Mouse (Mus musculus) neural tube, embryonic 12.5 days (tissue): ENCODE results near the gene Klk6. TPM values are rescaled to one million over a fixed set of nuclear protein-coding genes. Genes with fewer than 3 reads are reported as not detected.

ENCODE experiments used
- ATAC-seq: fragments of 200-750 bp; cut with Nextera tagmentation; 2 replicates; pipeline ENCODE4 v1.8.0; 2017; ENCODE audit warnings: low read depth, mild to moderate bottlenecking, moderate TSS enrichment, moderate library complexity; ENCODE audit not compliant: low FRiP score
- H3K27ac ChIP-seq: fragments of 300-500 bp; sonication (generic); 2 replicates; pipeline ENCODE4 v1.5.1; 2016
- H3K27me3 ChIP-seq: fragments of 300-500 bp; sonication (generic); replicated peaks from 2 replicates; pipeline ENCODE4 v1.6.1; 2016; ENCODE audit warnings: mild to moderate bottlenecking
- H3K36me3 ChIP-seq: fragments of 300-500 bp; sonication (generic); 2 replicates; pipeline ENCODE4 v1.6.1; 2016; ENCODE audit warnings: mild to moderate bottlenecking
- H3K4me1 ChIP-seq: fragments of 300-500 bp; sonication (generic); 2 replicates; pipeline ENCODE4 v1.6.1; 2016
- H3K4me2 ChIP-seq: fragments of 300-500 bp; sonication (generic); replicated peaks from 2 replicates; pipeline ENCODE4 v1.6.1; 2016; ENCODE audit warnings: mild to moderate bottlenecking
- H3K4me3 ChIP-seq: fragments of 300-500 bp; sonication (generic); 2 replicates; pipeline ENCODE4 v1.5.1; 2016
- H3K9ac ChIP-seq: fragments of 300-500 bp; sonication (generic); 2 replicates; pipeline ENCODE4 v1.6.1; 2016; ENCODE audit warnings: mild to moderate bottlenecking
- H3K9me3 ChIP-seq: fragments of 300-500 bp; sonication (generic); 2 replicates; pipeline ENCODE4 v1.6.1; 2016; ENCODE audit warnings: mild to moderate bottlenecking
- WGBS: fragments of 180-500 bp; shearing (Covaris S2); methylation state at CpG from one replicate; pipeline ENCODE4 v1.1.7; 2016; 5-methylcytosine and 5-hydroxymethylcytosine counted together
- polyA plus RNA-seq: library from polyadenylated mRNA; unstranded; fragments of >200 nt; fragmentation: Nextera tagmentation; extraction: Ambion mirVana; gene quantifications from 2 replicates; pipeline ENCODE4 v1.2.1, GENCODE M21; 2016

Klk6 gene
- polyA plus RNA-seq, 1 experiment from 2014 or later: not detected

DNA sequence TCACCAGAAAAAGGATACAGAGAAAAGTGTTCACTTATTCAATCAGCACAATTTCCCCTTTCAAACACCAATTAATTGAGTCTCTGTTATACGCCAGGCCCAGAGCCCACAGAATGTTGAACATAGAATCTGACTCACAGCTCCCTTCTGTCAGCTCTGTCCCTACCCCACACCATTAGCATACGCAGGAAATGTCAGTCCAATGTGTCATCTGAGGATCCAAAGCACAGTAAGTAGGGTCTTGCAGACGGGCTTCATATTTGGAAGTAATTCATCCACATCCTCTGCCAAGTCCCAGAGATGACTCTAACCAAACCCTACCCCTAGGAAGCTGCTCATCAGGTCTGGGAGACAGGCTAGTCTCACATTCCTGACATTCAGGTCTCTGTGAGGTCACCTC is 36.2 kb upstream of the Klk6 start:
- H3K4me2 ChIP-seq: no peak overlapping the region
- H3K27me3 ChIP-seq: peaks cover 4% of the 10 kb centered on the region; the same call in 1 of the 2 replicates
- 79% methylated on average over 3 of the region's 3 CpGs for WGBS
- no peak overlapping the region for H3K4me3 ChIP-seq
- no peaks in the 10 kb centered on the region for H3K36me3 ChIP-seq
- no peak for ATAC-seq
- H3K4me1 ChIP-seq: no peaks in the 10 kb centered on the region
- H3K27ac ChIP-seq: no peak overlapping the region
- no peak overlapping the region for H3K9ac ChIP-seq
- H3K9me3 ChIP-seq: no peaks in the 10 kb centered on the region

DNA sequence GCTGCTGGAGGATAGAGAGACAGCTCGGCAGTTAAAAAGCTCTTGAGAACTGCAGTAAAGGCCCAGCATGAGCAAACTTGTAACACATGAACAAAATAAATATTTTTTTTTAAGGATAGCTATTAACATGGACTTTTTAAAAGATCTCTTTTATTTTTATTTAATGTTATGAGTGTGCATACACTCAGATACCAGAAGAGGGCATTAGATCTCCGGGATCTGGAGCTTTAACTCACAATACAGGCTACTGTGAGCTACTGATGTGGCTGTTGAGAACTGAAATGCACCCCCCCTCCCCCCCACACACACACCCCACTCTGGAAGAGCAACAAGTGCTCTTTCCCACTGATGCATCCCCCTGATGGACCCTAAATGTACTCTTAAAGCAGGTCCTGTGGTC is 35.0 kb upstream of the Klk6 start:
- no peaks in the 10 kb centered on the region for H3K36me3 ChIP-seq
- H3K9me3 ChIP-seq: no peaks in the 10 kb centered on the region
- no peak overlapping the region for H3K4me2 ChIP-seq
- H3K9ac ChIP-seq: no peak overlapping the region
- WGBS: 79% methylated on average over 2 of the region's 2 CpGs
- H3K27ac ChIP-seq: no peak overlapping the region
- no peak overlapping the region for H3K4me3 ChIP-seq
- H3K27me3 ChIP-seq: no peaks in the 10 kb centered on the region
- no peaks in the 10 kb centered on the region for H3K4me1 ChIP-seq
- no peak for ATAC-seq

DNA sequence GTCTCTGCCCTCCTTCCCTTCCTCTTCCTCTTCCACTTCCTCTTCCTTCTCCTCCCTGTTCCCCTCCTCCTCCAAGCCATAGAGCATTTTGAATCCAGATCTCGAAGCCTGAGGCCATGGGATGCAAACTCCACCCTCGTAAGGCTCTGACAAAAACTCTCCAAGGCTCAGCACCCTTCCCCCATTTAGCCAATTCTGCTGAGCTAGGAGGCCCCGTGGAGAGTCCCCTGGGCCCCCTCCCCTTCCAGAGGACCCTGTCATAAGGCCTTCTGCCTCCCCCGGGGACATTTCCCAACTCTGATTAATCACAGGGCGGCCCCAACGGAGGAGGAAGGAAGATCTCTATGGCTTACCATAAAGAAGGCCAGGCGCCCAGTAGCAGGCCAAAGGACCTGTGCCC is 32.7 kb upstream of the Klk6 start, which contains the start of gene Klk9:
Gene Klk9 (plus strand): TSS at position 301 of the 400 bp plus-strand sequence.
- no peak for ATAC-seq
- H3K9me3 ChIP-seq: no peaks in the 10 kb centered on the region
- peaks cover under 1% of the 10 kb centered on the region for H3K4me1 ChIP-seq
- no peaks in the 10 kb centered on the region for H3K36me3 ChIP-seq
- no peak within 1 kb of the TSS for H3K27ac ChIP-seq
- H3K4me3 ChIP-seq: no peak within 1 kb of the TSS
- H3K27me3 ChIP-seq: peaks cover 11% of the 10 kb centered on the region
- H3K4me2 ChIP-seq: no peak within 1 kb of the TSS
- 77% methylated on average over 7 of the region's 7 CpGs for WGBS
- no peak within 1 kb of the TSS for H3K9ac ChIP-seq

DNA sequence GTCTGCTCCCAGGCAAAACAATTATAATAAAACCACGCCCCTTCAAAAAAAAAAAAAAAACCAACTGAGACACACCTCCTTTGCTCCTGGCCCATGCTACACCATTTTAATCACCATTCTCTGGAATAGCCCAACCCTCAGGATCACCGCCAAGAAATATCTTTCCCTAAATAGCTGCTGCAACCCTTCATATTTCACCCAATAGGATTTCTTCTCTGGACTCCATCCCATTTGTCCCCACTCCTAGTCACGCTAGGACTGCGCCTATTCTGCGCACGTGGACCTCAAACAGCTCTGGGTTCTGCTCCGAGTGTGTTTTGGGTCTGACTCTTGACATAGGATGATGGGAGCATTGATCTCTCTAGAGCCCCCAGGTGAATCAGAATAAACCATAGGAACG is 27.9 kb upstream of the Klk6 start:
- no peak for ATAC-seq
- peaks cover 31% of the 10 kb centered on the region for H3K27me3 ChIP-seq
- no peaks in the 10 kb centered on the region for H3K9me3 ChIP-seq
- peak overlapping the region; percentile 77 for H3K4me2 ChIP-seq
- 5% methylated on average over 8 of the region's 8 CpGs for WGBS
- H3K36me3 ChIP-seq: no peaks in the 10 kb centered on the region
- H3K4me3 ChIP-seq: peak overlapping the region; percentile 39; the same call in 1 of the 2 replicates
- no peak overlapping the region for H3K9ac ChIP-seq
- peaks cover 3% of the 10 kb centered on the region for H3K4me1 ChIP-seq
- no peak overlapping the region for H3K27ac ChIP-seq

DNA sequence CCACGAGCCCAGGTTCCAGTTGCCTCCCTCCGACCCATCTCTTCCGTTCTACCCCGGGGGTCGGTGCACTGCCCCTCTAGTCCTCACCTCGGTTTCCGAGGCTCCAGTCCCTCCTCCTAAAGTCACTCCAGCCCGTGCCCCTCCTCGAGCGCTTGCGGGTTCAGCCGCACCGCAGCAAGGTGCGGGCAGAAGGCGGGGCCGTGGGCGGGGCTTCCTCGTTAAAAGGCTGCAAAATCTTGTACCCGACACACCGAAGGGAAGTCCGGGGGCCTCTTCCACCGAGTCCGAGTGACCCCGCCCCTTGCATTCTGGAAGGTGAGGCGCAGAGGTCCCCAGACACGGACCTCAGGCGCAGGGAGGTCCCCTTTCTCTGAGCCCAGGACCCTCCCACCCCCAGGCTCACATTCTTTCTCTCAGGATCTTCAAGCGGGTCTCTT is 26.9 kb upstream of the Klk6 start, which contains the start of gene Klk8:
Gene Klk8 (plus strand): TSS at position 245 of the 437 bp plus-strand sequence.
- peak within 1 kb of the TSS; percentile 38; the same call in 1 of the 2 replicates for H3K9ac ChIP-seq
- peak; percentile 26; the same call in 1 of the 2 replicates for ATAC-seq
- H3K27me3 ChIP-seq: peaks cover 31% of the 10 kb centered on the region

DNA sequence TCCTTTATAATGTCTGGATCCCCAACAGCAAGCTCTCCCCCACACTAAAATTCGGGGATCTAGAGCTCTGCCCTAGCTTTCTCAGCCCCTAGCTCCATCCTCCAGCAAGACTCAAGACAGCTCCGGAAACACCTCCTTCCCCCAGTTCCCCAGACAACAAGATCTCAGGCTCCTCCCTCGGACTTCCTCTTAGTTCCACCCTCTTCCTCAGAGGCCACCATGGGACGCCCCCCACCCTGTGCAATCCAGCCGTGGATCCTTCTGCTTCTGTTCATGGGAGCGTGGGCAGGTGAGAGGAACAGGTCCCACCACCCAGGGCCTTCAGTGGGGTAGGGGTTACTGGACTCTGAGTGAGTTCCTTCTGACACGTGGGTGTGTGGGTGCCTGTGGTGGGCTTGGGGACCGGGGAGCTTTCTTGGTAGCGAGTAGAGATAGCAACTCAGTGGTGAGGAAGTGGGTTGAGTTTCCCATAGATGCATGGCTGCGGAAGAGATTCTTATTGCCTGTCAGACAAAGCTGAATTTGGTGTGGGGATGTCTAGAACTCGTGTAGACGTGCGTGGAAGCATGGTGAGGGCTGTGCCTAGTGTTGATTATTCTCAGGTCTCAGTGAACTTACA is 26.3 kb upstream of the Klk6 start:
- Histone ChIP-seq H3K4me3 (no peak overlapping the region), H3K9me3 (no peaks in the 10 kb centered on the region), H3K27me3 (peaks cover 31% of the 10 kb centered on the region), H3K36me3 (no peaks in the 10 kb centered on the region), H3K9ac (no peak overlapping the region), H3K4me1 (peaks cover 3% of the 10 kb centered on the region), H3K4me2 (peak overlapping the region; percentile 77), H3K27ac (no peak overlapping the region)
- no peak; the same call in 1 of the 2 replicates for ATAC-seq
- WGBS: 39% methylated on average over 13 of the region's 13 CpGs

More for the DNA sequence above, 26.9 kb upstream of the Klk6 start, which contains the start of gene Klk8:
- H3K4me2 ChIP-seq: peak within 1 kb of the TSS; percentile 77
- peaks cover 3% of the 10 kb centered on the region for H3K4me1 ChIP-seq
- H3K4me3 ChIP-seq: peak within 1 kb of the TSS; percentile 39
- H3K27ac ChIP-seq: no peak within 1 kb of the TSS
- 1% methylated on average over 28 of the region's 28 CpGs for WGBS
- H3K9me3 ChIP-seq: no peaks in the 10 kb centered on the region
- H3K36me3 ChIP-seq: no peaks in the 10 kb centered on the region

DNA sequence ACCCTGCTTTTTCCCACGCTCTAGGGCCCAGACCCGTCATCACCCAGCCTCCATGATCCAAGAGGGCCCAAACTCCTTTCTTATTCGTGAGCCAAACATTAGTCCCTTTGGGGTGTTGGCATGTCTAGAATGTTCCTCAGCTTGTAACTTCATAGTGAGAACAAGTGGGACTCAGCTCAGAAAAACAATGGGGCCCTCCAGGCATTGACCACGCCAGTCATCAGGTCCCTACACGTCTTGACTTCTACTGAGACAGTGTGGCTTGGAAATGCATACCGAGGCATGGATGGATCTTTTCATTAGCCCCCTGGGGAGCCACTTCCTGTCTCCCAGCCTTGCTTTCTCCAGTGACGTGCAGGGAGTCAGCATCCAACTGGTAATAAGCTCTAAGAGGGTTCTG is 24.4 kb upstream of the Klk6 start:
- Histone ChIP-seq H3K4me2 (no peak overlapping the region), H3K4me1 (peaks cover 3% of the 10 kb centered on the region), H3K36me3 (no peaks in the 10 kb centered on the region), H3K4me3 (no peak overlapping the region), H3K27me3 (peaks cover 31% of the 10 kb centered on the region), H3K27ac (no peak overlapping the region), H3K9ac (no peak overlapping the region), H3K9me3 (no peaks in the 10 kb centered on the region)
- ATAC-seq: no peak
- 82% methylated on average over 7 of the region's 7 CpGs for WGBS

DNA sequence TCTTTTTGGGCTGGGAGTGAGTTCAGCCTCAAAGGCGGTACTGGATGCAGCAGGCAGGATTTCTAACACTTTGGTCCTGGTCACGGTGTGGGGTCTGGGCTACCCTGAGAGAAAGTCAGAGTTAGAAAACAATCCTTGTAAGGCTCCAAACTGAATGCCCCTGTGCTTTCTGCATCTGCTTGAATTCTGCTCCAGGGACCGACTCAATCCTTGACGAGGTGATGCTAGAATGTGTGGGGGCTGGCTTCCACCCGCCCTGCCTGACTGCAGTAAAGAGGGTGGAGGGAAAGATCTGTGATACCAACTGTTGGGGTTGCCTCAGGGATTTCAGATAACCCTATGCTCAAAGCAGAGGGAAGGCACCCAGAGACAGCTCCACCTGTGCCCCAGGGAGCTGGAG is 13.3 kb upstream of the Klk6 start, which contains the start of gene Klk7:
Gene Klk7 (plus strand): TSS at position 301 of the 400 bp plus-strand sequence.
- H3K9ac ChIP-seq: no peak within 1 kb of the TSS
- H3K4me2 ChIP-seq: no peak within 1 kb of the TSS
- H3K27me3 ChIP-seq: no peaks in the 10 kb centered on the region
- no peak for ATAC-seq
- H3K27ac ChIP-seq: no peak within 1 kb of the TSS
- 61% methylated on average over 5 of the region's 5 CpGs for WGBS
- no peaks in the 10 kb centered on the region for H3K4me1 ChIP-seq
- H3K36me3 ChIP-seq: no peaks in the 10 kb centered on the region
- no peak within 1 kb of the TSS for H3K4me3 ChIP-seq
- no peaks in the 10 kb centered on the region for H3K9me3 ChIP-seq

DNA sequence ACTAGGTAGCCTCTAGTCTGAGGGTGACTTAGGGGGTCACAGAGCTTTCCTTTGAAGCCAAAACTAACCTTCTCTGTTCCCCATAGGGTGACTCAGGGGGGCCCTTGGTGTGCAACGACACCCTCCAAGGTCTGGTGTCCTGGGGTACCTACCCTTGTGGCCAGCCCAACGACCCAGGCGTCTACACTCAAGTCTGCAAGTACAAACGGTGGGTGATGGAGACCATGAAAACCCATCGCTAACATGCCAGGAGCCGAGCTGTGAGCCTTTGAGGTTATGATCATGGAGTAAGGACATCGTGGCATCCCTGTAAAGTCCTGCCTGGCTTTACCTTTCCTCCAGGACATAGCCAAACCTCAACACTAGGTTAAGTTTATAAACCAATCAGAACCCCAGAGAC is 9.1 kb upstream of the Klk6 start:
- H3K9me3 ChIP-seq: no peaks in the 10 kb centered on the region
- H3K4me1 ChIP-seq: no peaks in the 10 kb centered on the region
- no peak overlapping the region for H3K4me2 ChIP-seq
- H3K27me3 ChIP-seq: no peaks in the 10 kb centered on the region
- no peak for ATAC-seq
- no peak overlapping the region for H3K9ac ChIP-seq
- 83% methylated on average over 7 of the region's 7 CpGs for WGBS
- no peaks in the 10 kb centered on the region for H3K36me3 ChIP-seq
- no peak overlapping the region for H3K27ac ChIP-seq
- no peak overlapping the region for H3K4me3 ChIP-seq

DNA sequence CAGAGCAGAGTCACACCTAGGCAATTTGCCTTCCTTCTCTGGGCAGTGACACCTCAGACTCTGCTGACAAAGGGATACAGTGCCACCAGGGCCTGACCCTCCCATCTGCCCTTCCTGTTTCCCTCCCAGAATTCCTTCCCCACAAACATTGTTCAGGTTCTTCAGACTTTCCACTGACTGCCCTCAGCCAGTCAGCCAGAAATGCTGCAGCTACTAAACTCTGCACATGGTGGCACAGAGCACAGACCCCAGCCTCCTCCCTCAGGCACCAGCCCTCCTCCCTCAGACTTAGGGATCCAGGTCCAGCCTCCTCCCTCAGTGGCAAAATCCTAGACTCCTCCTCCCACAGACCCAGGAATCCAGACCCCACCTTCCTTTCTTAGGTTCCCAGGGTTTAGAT is 7.6 kb upstream of the Klk6 start:
- H3K27ac ChIP-seq: no peak overlapping the region
- H3K36me3 ChIP-seq: no peaks in the 10 kb centered on the region
- no peak overlapping the region for H3K4me2 ChIP-seq
- H3K4me3 ChIP-seq: no peak overlapping the region
- H3K9ac ChIP-seq: no peak overlapping the region
- no peaks in the 10 kb centered on the region for H3K27me3 ChIP-seq
- H3K9me3 ChIP-seq: no peaks in the 10 kb centered on the region
- H3K4me1 ChIP-seq: no peaks in the 10 kb centered on the region
- ATAC-seq: no peak

DNA sequence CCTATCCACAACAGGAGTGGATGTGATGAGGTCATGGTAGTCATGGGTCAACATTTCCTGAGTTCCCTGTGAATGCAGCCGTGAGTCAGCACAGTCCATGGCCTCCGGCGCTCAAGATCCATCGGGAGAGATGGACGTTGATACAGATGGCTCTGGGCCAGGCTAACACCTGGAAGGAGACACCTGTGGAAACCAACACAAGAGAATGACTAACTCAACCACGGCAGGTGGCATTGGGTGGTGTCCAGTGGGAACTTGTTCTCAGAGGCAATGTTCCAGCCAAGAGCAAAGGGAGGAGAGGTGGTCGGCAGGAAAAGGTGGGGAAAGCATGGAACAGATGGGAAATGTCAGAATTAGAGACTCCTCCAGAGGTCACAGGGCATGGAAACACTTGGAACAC is 2.7 kb upstream of the Klk6 start:
- no peaks in the 10 kb centered on the region for H3K36me3 ChIP-seq
- no peak overlapping the region for H3K9ac ChIP-seq
- no peak overlapping the region for H3K27ac ChIP-seq
- no peaks in the 10 kb centered on the region for H3K9me3 ChIP-seq
- H3K4me2 ChIP-seq: no peak overlapping the region
- H3K4me3 ChIP-seq: no peak overlapping the region
- no peaks in the 10 kb centered on the region for H3K4me1 ChIP-seq
- no peak for ATAC-seq
- WGBS: 87% methylated on average over 7 of the region's 7 CpGs
- H3K27me3 ChIP-seq: no peaks in the 10 kb centered on the region

DNA sequence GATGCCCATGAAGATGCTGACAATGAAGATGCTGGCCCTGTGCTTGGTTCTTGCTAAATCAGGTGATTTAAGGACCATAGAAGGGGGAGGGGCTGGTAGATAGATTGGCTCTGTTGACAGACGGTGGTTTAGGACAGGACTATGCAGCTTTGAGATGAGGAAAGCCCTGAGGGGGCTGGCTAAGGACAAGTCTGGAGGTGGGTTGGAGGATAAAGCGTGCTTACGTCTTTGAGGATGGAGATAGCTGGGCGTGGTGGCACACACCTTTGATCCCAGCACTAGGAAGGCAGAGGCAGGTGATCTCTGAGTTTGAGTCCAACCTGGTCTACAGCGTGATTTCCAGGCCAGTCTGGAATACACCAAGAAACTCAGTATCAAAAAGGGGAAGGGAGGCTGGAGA is 1.8 kb downstream of the Klk6 start:
- no peak overlapping the region for H3K4me3 ChIP-seq
- no peaks in the 10 kb centered on the region for H3K27me3 ChIP-seq
- 81% methylated on average over 5 of the region's 5 CpGs for WGBS
- no peaks in the 10 kb centered on the region for H3K36me3 ChIP-seq
- no peaks in the 10 kb centered on the region for H3K9me3 ChIP-seq
- H3K9ac ChIP-seq: no peak overlapping the region
- H3K4me2 ChIP-seq: no peak overlapping the region
- no peak overlapping the region for H3K27ac ChIP-seq
- ATAC-seq: no peak
- no peaks in the 10 kb centered on the region for H3K4me1 ChIP-seq

DNA sequence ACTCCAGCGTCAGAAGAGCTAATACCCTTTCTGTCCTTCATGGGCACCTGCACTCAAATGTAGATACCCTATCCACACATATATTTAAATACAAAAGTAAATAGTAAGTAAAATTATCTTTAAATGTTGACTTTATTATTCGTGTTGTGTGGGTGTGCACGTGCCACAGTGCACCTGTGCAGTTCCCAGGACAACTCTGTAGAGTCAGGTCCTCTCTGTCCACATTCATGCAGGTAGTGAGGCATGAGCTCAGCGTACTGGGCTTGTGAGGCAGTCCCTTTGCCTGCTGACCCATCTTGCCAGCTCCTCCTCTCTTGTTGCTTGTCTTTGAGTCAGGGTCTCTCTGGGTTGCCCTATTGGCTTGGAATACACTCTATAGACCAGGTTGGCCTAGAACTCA is 3.4 kb downstream of the Klk6 start:
- Histone ChIP-seq H3K9me3 (no peaks in the 10 kb centered on the region), H3K4me3 (no peak overlapping the region), H3K9ac (no peak overlapping the region), H3K27ac (no peak overlapping the region), H3K4me2 (no peak overlapping the region), H3K4me1 (no peaks in the 10 kb centered on the region), H3K36me3 (no peaks in the 10 kb centered on the region), H3K27me3 (no peaks in the 10 kb centered on the region)
- WGBS: 79% methylated on average over 4 of the region's 4 CpGs
- ATAC-seq: no peak
